Mouse (Mus musculus) brain, embryonic 14.5 days (tissue): Measurements from ENCODE around the gene Hps5.

Experiments used
- CTCF ChIP-seq: fragments of 200-500 bp; IDR thresholded peaks from 2 replicates; pipeline ENCODE4 v1.5.1; 2012; ENCODE audit warnings: inconsistent platforms, mild to moderate bottlenecking, moderate library complexity, borderline replicate concordance; ENCODE audit not compliant: insufficient read depth, insufficient read length; ENCODE audit errors: extremely low read depth
- POLR2A ChIP-seq: fragments of 200-500 bp; IDR thresholded peaks from 2 replicates; pipeline ENCODE4 v1.6.1; 2012; ENCODE audit warnings: mild to moderate bottlenecking, inconsistent platforms, borderline replicate concordance; ENCODE audit not compliant: poor library complexity, insufficient read depth, insufficient read length, severe bottlenecking; ENCODE audit errors: extremely low read depth

GRCm38 (mm10) chr7:46720460-46720859 is 75.4 kb downstream of the Hps5 start:
- TF ChIP-seq CTCF (no peak), POLR2A (no peak)
